Mouse (Mus musculus) lung, adult 2 months (tissue): ENCODE measurements around the gene Ppp2r5e.

Experiments
- CTCF ChIP-seq: fragments of 200-500 bp; IDR thresholded peaks from 2 replicates; pipeline ENCODE4 v1.5.1; 2011; ENCODE audit warnings: mild to moderate bottlenecking, low read length, control low read depth; ENCODE audit not compliant: insufficient read depth
- POLR2A ChIP-seq: fragments of 200-500 bp; IDR thresholded peaks from 2 replicates; pipeline ENCODE4 v1.6.1; 2011; ENCODE audit warnings: low read depth, mild to moderate bottlenecking, control low read depth, low read length, borderline replicate concordance; ENCODE audit errors: extremely low read depth

GRCm38 (mm10) chr12:75645780-75646179 is 49.7 kb upstream of the Ppp2r5e start:
- TF ChIP-seq CTCF (0 out of 2 replicates have a peak, but pooled peaks have one; percentile 7), POLR2A (no peak)
